Mouse (Mus musculus) bone marrow macrophage, adult 2 months (primary cell): ENCODE measurements around the gene Tle4. TPM values are rescaled to one million over a fixed set of nuclear protein-coding genes. Genes with fewer than 3 reads are reported as not detected.

Experiments
- H3K27ac ChIP-seq: 2 replicates; pipeline ENCODE4 v1.5.1; 2012; ENCODE audit warnings: low read depth, low read length; ENCODE audit not compliant: insufficient read depth
- H3K4me1 ChIP-seq: 2 replicates; pipeline ENCODE4 v1.6.1; 2012; ENCODE audit warnings: low read length; ENCODE audit not compliant: control insufficient read depth, insufficient read depth
- H3K4me3 ChIP-seq: 2 replicates; pipeline ENCODE4 v1.5.1; 2012; ENCODE audit warnings: mild to moderate bottlenecking, low read length, moderate library complexity; ENCODE audit not compliant: insufficient read depth
- CTCF ChIP-seq: IDR thresholded peaks from 2 replicates; pipeline ENCODE4 v1.5.1; 2012; ENCODE audit warnings: low read depth, mild to moderate bottlenecking, low read length, moderate library complexity
- POLR2A ChIP-seq: IDR thresholded peaks from 2 replicates; pipeline ENCODE4 v1.6.1; 2012; ENCODE audit warnings: mild to moderate bottlenecking, low read depth, low read length, borderline replicate concordance
- polyA plus RNA-seq: library from polyadenylated mRNA; stranded (reverse); fragments of >200 nt; gene quantifications from 2 replicates; pipeline ENCODE4 v1.2.4, GENCODE M21; 2012; ENCODE audit not compliant: missing spikeins, insufficient read depth, insufficient read length

Gene Tle4
- polyA plus RNA-seq, 1 experiment = 28.5 TPM

DNA sequence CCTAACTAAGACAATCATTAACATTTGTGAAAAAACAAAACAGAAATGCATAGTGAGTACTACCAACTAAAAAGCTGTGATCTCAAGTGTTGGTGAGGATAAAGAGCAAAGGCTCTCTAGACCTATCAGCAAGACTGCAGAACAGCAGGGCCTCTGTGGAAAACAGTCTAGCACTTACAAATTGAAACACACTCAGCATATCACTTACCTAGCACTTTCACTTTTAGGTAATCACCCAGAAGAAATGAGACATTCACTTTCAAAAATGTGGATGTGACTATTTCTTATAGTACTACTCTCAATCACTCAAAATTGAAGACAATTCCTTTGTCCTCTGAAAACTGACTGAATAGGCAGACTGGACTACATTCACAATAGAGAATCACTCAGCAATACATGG, 63.4 kb downstream of the Tle4 start:
- no peak for TF ChIP-seq CTCF
- no peak for TF ChIP-seq POLR2A
- Histone ChIP-seq H3K27ac (no peak overlapping the region), H3K4me1 (no peaks in the 10 kb centered on the region), H3K4me3 (no peak overlapping the region)

DNA sequence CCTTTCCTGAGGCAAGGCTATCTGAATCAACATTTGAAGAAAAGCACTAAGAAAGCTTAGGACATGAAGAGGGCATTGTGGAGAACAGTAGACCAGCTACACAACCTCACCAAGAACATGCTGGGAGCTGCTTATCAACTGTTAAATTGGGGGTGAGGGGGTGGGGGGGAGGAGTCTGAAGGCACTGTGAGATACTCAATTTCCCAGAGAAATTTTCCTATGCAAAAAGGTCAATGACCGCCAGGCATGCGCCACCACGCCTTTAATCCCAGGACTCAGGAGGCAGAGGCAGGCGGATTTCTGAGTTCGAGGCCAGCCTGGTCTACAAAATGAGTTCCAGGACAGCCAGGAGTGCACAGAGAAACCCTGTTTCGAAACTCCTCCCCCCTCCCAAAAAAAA, 65.0 kb downstream of the Tle4 start:
- TF ChIP-seq POLR2A (no peak), CTCF (no peak)
- Histone ChIP-seq H3K27ac (no peak overlapping the region), H3K4me3 (no peak overlapping the region), H3K4me1 (no peaks in the 10 kb centered on the region)

GRCm38 (mm10) chr19:14520098-14520802, 77.6 kb downstream of the Tle4 start:
- no peak overlapping the region for H3K27ac ChIP-seq
- TF ChIP-seq CTCF = no peak
- no peak for TF ChIP-seq POLR2A
- H3K4me1 ChIP-seq = no peaks in the 10 kb centered on the region
- no peak overlapping the region for H3K4me3 ChIP-seq

DNA sequence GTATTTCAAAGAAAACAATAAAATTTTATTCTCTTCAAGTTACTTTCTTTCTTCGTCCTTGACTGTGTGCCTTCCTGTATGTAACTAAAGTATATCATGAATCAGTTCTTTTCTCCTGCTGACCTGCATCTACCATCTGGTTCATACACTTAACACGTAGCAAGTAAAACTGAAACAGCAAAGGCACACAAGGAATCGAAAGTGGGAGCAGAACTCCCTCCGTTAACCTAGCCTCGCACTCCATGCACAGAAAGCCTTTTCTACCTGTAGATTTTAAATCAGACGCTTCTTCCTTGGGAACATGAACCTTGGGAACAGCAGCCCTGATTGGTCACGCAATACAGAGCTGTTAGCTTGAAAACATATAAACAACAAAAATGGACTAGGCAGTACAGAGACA, 78.7 kb downstream of the Tle4 start:
- H3K27ac ChIP-seq = no peak overlapping the region
- no peak overlapping the region for H3K4me3 ChIP-seq
- no peaks in the 10 kb centered on the region for H3K4me1 ChIP-seq
- TF ChIP-seq CTCF (no peak), POLR2A (no peak)

DNA sequence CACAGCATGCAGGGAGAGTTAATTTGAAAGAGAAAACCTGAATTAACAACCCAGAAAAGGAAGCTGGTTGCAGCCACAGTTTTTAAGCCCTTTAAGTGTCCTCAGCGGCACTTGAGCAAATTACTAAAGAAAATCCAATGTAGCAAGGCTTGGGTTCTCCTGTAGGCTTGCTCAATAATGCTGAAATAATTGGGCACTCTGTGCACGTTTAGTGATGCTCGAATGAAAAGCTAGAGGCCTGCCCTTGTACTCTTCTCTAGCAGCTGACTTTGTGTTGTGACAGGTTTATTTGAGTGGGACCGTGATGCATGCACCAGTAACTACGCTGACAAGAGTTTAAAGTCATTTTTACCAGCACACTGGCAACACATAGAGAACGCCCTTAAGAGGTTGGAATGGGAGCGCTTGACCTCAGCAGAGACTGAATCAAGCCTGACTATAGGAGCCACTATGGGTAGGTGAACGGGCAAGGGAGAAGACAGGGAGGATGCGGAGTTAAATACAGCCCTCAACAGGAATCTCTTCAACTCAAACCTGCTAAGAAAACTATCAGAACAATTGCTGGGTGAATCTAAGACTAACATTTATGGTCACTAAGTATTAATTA, 79.3 kb downstream of the Tle4 start:
- no peaks in the 10 kb centered on the region for H3K4me1 ChIP-seq
- no peak for TF ChIP-seq CTCF
- TF ChIP-seq POLR2A = no peak
- H3K4me3 ChIP-seq = no peak overlapping the region
- no peak overlapping the region for H3K27ac ChIP-seq

- no peak overlapping the region for H3K27ac ChIP-seq
- TF ChIP-seq POLR2A = no peak
- H3K4me3 ChIP-seq = no peak overlapping the region
- H3K4me1 ChIP-seq = no peaks in the 10 kb centered on the region
Observed at GRCm38 (mm10) chr19:14516420-14516819, 81.4 kb downstream of the Tle4 start.

DNA sequence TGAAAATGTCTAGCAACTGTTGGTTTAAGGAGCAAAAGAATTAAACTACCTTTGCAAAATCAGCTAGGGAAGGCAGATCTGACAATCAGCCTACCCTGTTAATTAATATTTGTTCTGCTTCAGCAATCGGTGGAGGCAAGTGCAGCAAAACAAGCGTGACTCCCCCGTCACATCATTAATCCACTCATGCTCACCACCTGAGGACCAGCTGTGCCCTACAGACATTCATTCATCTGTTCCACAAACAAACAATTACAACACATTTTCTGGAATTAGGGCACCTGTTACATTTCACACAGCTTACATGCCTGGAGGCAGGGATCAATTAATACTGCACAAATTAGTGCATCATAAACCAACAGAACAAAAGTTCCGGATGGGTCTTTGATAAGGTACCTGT, 89.0 kb downstream of the Tle4 start:
- H3K4me3 ChIP-seq = no peak overlapping the region
- peaks cover 22% of the 10 kb centered on the region for H3K4me1 ChIP-seq
- TF ChIP-seq POLR2A (no peak), CTCF (no peak)
- H3K27ac ChIP-seq = no peak overlapping the region

DNA sequence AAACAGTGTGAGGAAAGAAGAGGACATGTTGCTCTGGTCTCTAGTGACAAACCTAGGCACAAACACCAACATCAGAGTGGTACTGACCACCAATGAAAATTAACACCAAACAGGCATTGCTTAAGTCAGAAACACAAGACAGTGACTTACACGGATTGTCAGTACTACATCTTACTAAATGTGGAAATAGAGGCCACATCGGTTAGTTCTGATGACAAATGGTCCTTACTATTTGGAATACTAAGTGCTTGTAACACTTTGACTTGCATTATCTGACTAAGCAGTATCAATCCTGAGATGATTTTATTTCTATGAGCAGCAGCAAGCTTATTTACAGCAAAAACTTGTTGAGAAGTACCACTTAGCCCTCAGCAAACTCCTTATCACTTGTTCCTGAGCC, 89.9 kb downstream of the Tle4 start:
- H3K4me1 ChIP-seq = peaks cover 22% of the 10 kb centered on the region
- no peak for TF ChIP-seq CTCF
- no peak for TF ChIP-seq POLR2A
- no peak overlapping the region for H3K27ac ChIP-seq
- H3K4me3 ChIP-seq = no peak overlapping the region

GRCm38 (mm10) chr19:14506875-14507670, 90.8 kb downstream of the Tle4 start:
- TF ChIP-seq POLR2A (no peak), CTCF (no peak)
- Histone ChIP-seq H3K4me1 (peaks cover 23% of the 10 kb centered on the region), H3K4me3 (no peak overlapping the region), H3K27ac (no peak overlapping the region)
